8 mouse cellular contexts compared by ENCODE assay signal in genomic region chr12:116405045-116405835, GRCm38 (mm10). TPM values are rescaled to one million over a fixed set of nuclear protein-coding genes. Genes with fewer than 3 reads are reported as not detected.
DNase-seq lines count a peak whose midpoint lies in the region; ATAC-seq lines count a peak whose summit lies in the region.

Ncapg2 (plus strand) TSS chr12:116405402.

- H3K9ac ChIP-seq in forebrain, embryonic 14.5 days (ENCODE audit: low read length) = peak within 1 kb of the TSS; percentile 80
- H3K9ac ChIP-seq in neural tube, embryonic 15.5 days (replicated peaks) = peak within 1 kb of the TSS; percentile 59

- peaks cover 13% of the 10 kb centered on the region for H3K9me3 ChIP-seq in forebrain, embryonic 14.5 days (replicated peaks; ENCODE audit: control insufficient read depth, low read length)
- 0 out of 2 replicates have a peak, but pooled peaks cover 10% of the 10 kb centered on the region for H3K9me3 ChIP-seq in neural tube, embryonic 15.5 days (replicated peaks)

- ATAC-seq in forebrain, embryonic 14.5 days = peak; percentile 98
- peak; percentile 99 for ATAC-seq in neural tube, embryonic 15.5 days (ENCODE audit: low FRiP score)

- peak within 1 kb of the TSS; percentile 84 for H3K4me2 ChIP-seq in forebrain, embryonic 14.5 days (ENCODE audit: low read length)
- H3K4me2 ChIP-seq in neural tube, embryonic 15.5 days = peak within 1 kb of the TSS; percentile 82

- peaks cover 9% of the 10 kb centered on the region for H3K36me3 ChIP-seq in forebrain, embryonic 14.5 days (ENCODE audit: control insufficient read depth, insufficient read depth, low read length)
- H3K36me3 ChIP-seq in neural tube, embryonic 15.5 days = 0 out of 2 replicates have a peak, but pooled peaks cover 11% of the 10 kb centered on the region

- H3K27ac ChIP-seq in forebrain, embryonic 14.5 days (ENCODE audit: low read depth, low read length) = peak within 1 kb of the TSS; percentile 24; the same call in 1 of the 2 replicates
- peak within 1 kb of the TSS; percentile 64; the same call in 1 of the 2 replicates for H3K27ac ChIP-seq in neural tube, embryonic 15.5 days (replicated peaks)

- H3K4me1 ChIP-seq in forebrain, embryonic 14.5 days (ENCODE audit: control insufficient read depth, insufficient read depth, low read length) = 0 out of 2 replicates have a peak, but pooled peaks cover 2% of the 10 kb centered on the region
- peaks cover 17% of the 10 kb centered on the region for H3K4me1 ChIP-seq in neural tube, embryonic 15.5 days

- under 1% methylated on average over 67 of the region's 72 CpGs for WGBS in forebrain, embryonic 14.5 days
- whole genome bisulfite sequencing in neural tube, embryonic 15.5 days = under 1% methylated on average over 72 of the region's 72 CpGs

- H3K4me3 ChIP-seq in forebrain, embryonic 14.5 days (ENCODE audit: low read depth, low read length) = peak within 1 kb of the TSS; percentile 69
- H3K4me3 ChIP-seq in neural tube, embryonic 15.5 days (replicated peaks) = peak within 1 kb of the TSS; percentile 79

- H3K27me3 ChIP-seq in forebrain, embryonic 14.5 days (replicated peaks; ENCODE audit: control insufficient read depth, insufficient read depth, low read length) = no peaks in the 10 kb centered on the region
- no peaks in the 10 kb centered on the region for H3K27me3 ChIP-seq in neural tube, embryonic 15.5 days (replicated peaks)

- DNase-seq in ES-CJ7 (ENCODE audit: low read depth, low spot score) = peak; percentile 99
- peak; percentile 97 for DNase-seq in cerebellum, adult 11 months
- DNase-seq in forebrain, embryonic 14.5 days (ENCODE audit: low spot score) = peak; percentile 99
- peak; percentile 98 to 99 for DNase-seq in heart, postnatal 14 days
- peak; percentile 97 for DNase-seq in layer of hippocampus, adult 11-12 months (ENCODE audit: low spot score)
- DNase-seq in lung, adult 18-20 months = peak; percentile 98
- peak; percentile 98 for DNase-seq in testis, postnatal 14 days (ENCODE audit: low spot score)

- intact Hi-C loops in heart, postnatal 14 days (cut with DNase I) = loop anchor here (5.0 kb wide), 1 partner anchor 358 kb away; the partner anchor contains the start of gene Zfp386

RNA-seq across cellular contexts. Expression of gene Ncapg2, which starts in this region (rescaled TPM):
- 19.7 and 21.8 TPM in 2 replicates for polyA plus RNA-seq in forebrain, embryonic 14.5 days (2014; fragmentation: Nextera tagmentation; extraction: Ambion mirVana)
- 1 to 10 TPM; 5.5 to 8.2 TPM for total RNA-seq in heart, postnatal 14 days (2021)
- 7.7 and 11.6 TPM in 2 replicates for polyA plus RNA-seq in neural tube, embryonic 15.5 days (2015; fragmentation: Nextera tagmentation; extraction: Ambion mirVana)

Comparison
In these comparisons a context has a peak if more than half of its experiments do, and no peak if none do; other contexts are left out.
1. Peak in every context shown above with its lines: DNase-seq, ATAC-seq, H3K4me3 ChIP-seq and H3K27ac ChIP-seq.